Mouse (Mus musculus) brain, embryonic 14.5 days (tissue): Measurements from ENCODE around the gene Rubcn.

Experiments
- CTCF ChIP-seq: fragments of 200-500 bp; IDR thresholded peaks from 2 replicates; pipeline ENCODE4 v1.5.1; 2012; ENCODE audit warnings: inconsistent platforms, mild to moderate bottlenecking, moderate library complexity, borderline replicate concordance; ENCODE audit not compliant: insufficient read depth, insufficient read length; ENCODE audit errors: extremely low read depth
- POLR2A ChIP-seq: fragments of 200-500 bp; IDR thresholded peaks from 2 replicates; pipeline ENCODE4 v1.6.1; 2012; ENCODE audit warnings: mild to moderate bottlenecking, inconsistent platforms, borderline replicate concordance; ENCODE audit not compliant: poor library complexity, insufficient read depth, insufficient read length, severe bottlenecking; ENCODE audit errors: extremely low read depth

DNA sequence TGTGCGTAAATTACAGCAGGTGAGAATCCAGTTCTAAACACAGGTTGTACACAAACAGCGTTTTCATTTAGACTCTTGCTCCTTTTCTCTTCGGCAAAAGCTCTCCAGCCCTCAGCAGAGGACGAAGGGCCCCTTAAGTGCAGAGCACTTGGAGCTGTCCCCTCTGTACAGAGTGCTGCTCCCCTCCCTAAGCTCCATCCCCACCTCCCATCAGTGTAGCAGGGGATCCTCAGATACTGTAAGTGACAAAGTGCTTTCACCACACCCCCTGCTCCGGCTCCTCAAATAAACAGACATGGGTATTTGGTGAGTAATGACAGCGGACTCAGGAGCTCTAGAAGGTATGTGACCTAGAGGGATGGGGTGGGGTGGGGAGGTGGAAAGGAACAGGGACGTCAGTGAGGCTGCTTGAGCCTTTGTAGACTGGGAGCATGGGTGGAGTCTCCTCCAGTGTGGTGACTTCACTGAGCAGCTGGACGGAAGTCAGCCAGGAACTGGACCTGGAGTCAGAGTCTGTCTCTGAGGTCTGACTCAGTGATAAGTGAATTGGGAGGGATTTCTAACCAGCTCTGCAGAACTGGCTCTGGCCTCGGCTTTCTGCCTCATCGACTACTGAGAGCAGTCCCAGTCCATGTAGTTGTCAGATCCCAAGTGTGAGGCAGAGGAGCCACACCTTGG is 55.7 kb downstream of the Rubcn start:
- no peak for TF ChIP-seq CTCF
- TF ChIP-seq POLR2A, result no peak
